Mouse (Mus musculus): ENCODE measurements around the gene Atxn10. TPM values are rescaled to one million over a fixed set of nuclear protein-coding genes. Genes with fewer than 3 reads are reported as not detected.

The Atxn10 gene
- total RNA-seq, 2 experiments from 2014 or later, result 364 to 376 TPM

DNA sequence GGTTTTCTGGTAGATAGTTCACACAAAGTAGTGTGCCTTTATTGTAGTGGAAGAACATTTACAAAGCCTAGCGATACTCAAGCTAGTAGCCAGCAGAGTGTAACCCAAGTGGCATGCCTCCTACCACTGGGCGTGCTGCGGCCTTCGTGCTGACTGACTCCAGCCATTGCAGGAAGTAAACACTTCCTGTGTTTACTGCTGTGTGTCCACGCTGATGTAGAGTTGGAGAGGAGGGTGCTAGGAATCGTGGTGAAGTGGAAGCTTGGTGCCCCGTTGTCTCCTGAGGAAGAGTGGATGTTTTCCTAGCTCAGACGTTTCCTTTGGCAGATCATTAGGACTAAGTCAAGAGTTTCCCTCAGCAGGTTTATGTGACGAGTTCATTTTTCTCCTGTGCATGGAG lies 47.4 kb downstream of the Atxn10 start:
- intact Hi-C loops (cut with DNase I), result no loop called here
- DNase-seq (ENCODE audit: extremely low spot score in 1 of 2, low spot score in 2 of 2), result peak in 1 of 2 experiments; percentile 35

DNA sequence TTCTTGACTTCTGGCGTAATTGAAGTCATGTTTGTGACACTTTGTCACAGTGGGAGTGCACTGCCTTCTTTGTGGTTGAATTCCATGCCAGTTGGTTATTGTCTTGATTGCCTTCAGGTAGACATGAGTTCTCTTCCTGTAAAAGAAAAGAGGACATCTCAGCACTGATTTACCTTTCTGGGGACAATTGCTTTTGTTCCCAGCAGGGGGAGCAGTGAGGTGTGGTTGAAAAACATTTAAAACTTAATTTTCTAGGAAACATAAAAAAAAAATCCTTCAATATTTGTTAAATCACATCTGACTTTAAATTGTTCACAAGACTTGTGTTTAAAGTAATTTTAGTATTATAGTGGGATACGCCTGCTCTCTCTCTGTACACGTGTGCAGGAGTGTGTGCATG lies 52.7 kb downstream of the Atxn10 start:
- intact Hi-C loops (cut with DNase I), result loop anchor here (5.0 kb wide), 1 partner anchor 194 kb away; the partner anchor contains the start of gene Wnt7b
- no peak for DNase-seq (ENCODE audit: extremely low spot score in 1 of 2, low spot score in 2 of 2)

DNA sequence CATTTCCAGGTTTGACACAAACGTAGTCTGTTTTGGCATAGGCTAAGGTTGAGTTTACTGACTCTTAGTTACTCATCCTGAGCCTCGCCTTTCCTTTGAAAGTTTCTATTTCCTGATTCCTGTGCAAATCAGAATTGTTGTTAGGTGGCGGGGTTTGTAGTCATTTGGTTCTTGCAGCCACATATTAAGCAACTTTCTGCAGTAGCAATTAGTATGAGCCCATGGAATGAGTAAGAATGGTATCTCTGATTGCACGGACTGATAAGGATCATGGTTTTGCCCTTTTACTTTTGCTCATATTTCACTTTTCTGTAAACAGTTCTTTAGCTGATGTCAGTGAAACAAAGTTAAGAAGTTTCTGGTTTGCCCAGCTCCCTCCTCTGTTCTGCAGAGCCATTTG lies 53.9 kb downstream of the Atxn10 start:
- intact Hi-C loops (cut with DNase I), result loop anchor here (5.0 kb wide), 1 partner anchor 192 kb away; the partner anchor contains the start of gene Wnt7b
- no peak for DNase-seq (ENCODE audit: extremely low spot score in 1 of 2, low spot score in 2 of 2)

DNA sequence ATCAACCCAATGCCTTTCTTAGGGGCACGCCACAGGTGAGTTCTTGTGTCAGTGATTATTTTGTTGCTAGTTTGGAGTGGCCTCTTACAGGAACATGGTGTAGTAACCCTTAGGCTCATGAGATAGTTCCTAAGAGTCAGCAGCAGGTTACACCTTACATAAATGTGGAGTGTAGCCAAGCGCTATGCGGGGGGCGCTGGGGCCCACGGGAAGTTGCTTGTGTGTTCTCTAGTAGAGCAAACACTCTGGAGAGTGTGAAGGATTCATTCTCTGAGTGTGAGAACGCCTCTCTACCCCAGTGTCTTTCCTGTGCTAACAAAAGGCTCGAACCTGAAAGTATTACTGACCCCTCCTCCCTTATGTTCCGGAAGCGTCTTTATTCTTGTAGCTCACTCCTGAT lies 59.3 kb downstream of the Atxn10 start:
- DNase-seq (ENCODE audit: extremely low spot score in 1 of 2, low spot score in 2 of 2), result no peak
- intact Hi-C loops (cut with DNase I), result no loop called here

DNA sequence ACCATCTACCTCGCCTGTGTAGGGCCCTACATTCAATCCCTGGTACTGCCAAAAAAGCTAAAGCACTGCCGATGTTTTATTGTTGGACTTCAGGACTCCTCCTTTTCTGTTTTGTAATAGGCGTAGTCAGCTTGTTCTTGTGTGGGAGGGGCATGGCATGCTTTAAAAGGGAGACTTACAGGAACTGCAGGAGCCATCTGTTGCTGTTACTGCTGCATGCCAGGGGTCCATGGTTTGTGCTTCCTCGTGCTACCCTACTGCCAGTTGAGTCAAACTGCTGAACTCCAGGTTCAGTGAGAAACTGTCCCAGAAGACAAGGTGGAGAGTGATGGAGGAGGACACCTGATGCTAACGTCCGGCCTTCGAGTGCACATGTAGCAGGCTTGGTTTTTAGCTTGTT lies 65.9 kb downstream of the Atxn10 start:
- intact Hi-C loops (cut with DNase I), result no loop called here
- peak in 1 of 2 experiments; percentile 38 for DNase-seq (ENCODE audit: extremely low spot score in 1 of 2, low spot score in 2 of 2)

DNA sequence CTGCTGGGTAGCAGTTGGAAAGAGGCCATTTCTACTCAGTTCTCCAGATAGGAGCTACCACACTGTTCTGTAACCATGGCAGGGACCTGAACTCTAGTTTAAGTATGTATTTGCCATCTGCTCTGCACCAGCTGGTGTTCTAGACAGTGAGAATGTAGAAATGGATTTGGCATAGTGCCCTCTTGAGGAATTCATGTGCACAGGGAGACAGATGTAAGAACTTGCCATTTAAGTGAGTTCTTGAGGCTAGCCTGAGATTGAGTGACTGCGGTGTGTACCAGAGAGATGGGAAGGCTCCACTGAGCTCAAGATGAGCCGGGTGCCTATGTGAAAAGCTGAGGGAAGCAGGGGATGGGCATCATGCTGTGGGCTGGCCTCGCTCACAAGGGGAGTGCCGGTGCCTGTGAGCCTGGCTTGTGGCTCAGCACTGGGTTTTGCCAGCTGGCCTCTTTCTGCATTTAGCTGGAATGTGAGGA lies 67.2 kb downstream of the Atxn10 start:
- intact Hi-C loops (cut with DNase I), result no loop called here

DNA sequence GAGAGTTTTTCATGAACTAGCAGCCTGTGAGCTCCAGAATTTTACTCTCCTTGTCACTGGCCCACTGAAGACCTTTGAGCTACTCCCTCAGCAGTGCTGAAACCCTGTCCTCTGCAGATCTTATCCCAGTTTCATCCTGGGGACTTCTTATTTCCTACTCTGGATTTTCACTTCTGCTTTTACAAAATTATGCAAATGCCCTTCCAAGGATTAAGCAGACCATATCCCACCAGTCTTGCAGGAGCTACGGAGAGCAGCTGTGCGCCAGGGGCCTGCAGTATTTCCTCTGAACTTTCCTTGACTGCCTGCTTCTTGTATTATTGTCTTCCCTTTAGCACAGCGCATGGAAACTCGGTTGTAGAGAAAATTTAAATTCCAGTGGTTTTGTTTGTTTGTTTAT lies 68.7 kb downstream of the Atxn10 start:
- intact Hi-C loops (cut with DNase I), result loop anchor here (5.0 kb wide), 1 partner anchor 53 kb away; no protein-coding TSS in a partner anchor
- no peak for DNase-seq (ENCODE audit: extremely low spot score in 1 of 2, low spot score in 2 of 2)

More for the DNA sequence above, 67.2 kb downstream of the Atxn10 start:
- DNase-seq (ENCODE audit: extremely low spot score in 1 of 2, low spot score in 2 of 2), result peak; percentile 62 to 92

DNA sequence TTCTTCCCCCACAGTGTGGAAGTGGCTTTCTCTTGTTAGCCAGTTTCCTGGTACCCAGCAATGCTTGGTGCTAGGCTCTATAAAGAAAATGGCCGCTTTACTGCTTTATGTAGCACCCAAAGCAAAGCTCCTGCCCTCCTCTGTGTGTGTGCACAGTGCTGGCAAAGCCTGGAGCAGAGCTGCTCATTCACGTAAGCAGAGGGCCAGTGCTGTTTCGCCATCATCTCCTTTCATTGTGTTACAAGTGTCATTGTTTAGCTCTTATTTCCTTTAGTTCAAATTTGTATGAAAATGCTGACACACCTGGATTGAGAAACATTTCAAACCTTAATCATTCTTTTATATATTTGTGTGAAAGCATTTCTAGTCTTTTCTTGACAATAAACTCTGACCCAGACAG lies 69.5 kb downstream of the Atxn10 start:
- no peak for DNase-seq (ENCODE audit: extremely low spot score in 1 of 2, low spot score in 2 of 2)
- intact Hi-C loops (cut with DNase I), result loop anchor here (5.0 kb wide), 1 partner anchor 52 kb away; no protein-coding TSS in a partner anchor

DNA sequence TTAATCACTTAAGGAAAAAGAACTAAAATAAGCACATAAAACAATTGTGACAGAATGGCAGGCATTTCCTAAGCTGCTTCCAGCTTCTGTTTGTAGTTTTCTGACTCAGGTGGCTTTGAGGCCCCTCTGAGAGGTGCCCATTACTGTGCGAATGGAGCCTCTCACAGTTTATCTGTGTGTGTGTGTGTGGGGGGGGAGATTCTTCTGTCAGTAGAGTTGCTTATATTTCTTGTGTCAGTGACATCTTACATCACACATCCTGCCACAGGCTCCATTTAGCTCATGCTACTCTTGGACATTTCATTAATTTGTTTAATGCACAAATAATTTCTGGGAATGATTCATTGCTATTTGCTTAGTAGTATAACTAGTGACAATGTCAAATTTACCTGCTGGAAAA lies 70.8 kb downstream of the Atxn10 start:
- DNase-seq (ENCODE audit: extremely low spot score in 1 of 2, low spot score in 2 of 2), result no peak
- intact Hi-C loops (cut with DNase I), result loop anchor here (5.0 kb wide), 1 partner anchor 50 kb away; no protein-coding TSS in a partner anchor

DNA sequence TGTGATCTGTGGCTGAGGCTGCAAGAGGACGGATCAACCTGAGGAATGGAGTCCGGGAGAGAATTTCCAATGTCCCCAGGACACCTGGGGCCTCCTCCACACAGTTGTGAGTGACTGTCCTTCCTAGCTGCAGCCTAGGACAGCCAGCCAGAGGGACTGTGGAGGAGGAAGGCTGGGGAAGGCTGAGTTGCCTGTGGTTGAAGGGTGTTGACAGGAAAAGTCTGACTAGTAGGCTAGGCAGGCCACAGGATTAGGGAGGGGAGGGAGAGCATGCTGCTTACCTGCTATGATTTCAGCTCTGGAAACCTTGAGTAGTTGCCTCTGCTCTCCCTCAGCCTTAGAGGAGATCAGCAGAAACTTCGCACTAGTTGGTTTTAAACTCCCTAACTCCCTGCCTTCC lies 71.3 kb downstream of the Atxn10 start:
- no peak for DNase-seq (ENCODE audit: extremely low spot score in 1 of 2, low spot score in 2 of 2)
- intact Hi-C loops (cut with DNase I), result loop anchor here (5.0 kb wide), 1 partner anchor 50 kb away; no protein-coding TSS in a partner anchor

DNA sequence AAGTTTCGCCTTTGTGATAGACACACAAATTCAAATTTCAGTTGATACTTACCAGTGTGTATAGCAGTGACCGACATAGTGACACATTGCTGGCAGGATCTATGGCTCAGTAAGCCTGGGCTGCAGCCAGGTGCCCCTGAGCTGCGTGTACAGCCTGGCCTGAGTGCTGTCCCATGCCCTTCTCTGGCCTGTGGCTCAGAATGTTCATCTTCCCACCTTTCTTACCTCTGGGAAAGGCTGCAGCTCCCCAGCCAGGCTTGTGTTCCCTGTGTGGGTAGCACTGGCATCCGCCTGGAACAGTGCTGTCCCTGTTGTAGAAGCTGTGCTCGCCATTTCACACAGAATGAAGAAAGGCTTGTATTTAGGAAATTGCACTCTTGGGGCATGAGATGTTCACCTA lies 72.7 kb downstream of the Atxn10 start:
- intact Hi-C loops (cut with DNase I), result loop anchor here (5.0 kb wide), 1 partner anchor 49 kb away; no protein-coding TSS in a partner anchor
- DNase-seq (ENCODE audit: extremely low spot score in 1 of 2, low spot score in 2 of 2), result no peak

DNA sequence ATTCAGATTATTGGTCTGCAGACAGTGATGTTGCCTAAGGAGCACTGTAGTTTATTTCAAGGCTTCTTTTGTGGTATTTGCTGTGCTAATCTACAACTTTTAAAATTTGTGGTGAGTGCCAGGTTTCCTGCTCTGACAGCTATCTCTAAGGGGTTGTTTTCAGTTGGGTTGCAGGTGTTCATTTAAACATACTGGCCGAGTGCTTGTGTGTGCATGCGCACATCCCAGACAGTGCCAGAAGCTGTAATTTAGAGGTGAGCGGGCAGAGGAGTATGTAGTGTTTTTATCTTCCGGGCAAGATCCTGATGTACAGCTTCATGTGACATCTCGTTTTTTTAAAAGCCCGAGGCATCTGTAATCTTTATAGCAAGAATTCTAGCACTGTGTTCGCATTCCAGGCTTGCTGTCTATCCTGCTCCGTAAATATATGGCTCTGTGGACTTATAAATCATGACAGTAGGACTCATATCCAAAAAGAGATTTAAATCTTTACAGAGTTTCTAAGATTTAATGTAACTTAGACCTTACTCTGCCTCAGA lies 73.3 kb downstream of the Atxn10 start:
- no peak for DNase-seq (ENCODE audit: extremely low spot score in 1 of 2, low spot score in 2 of 2)
- intact Hi-C loops (cut with DNase I), result loop anchor here (5.0 kb wide), 1 partner anchor 48 kb away; no protein-coding TSS in a partner anchor

DNA sequence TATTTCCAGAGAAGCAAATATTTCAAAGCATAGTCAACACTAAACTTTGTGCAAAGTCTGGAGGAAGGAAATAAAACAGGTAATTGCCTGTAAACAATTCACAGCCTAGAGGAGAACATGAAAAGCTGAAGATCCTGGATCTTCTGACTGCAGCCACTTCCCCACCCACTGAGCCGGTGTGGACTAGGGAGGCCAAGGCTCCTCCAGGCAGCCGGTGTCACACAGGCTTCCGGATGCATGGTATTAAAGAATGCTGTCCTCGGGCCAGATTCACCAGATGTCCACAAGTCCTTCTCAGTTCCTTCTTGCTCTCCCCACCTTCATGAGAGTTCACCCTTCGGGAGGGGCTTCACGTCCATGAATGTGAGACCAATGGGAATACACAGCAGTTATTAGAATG lies 73.8 kb downstream of the Atxn10 start:
- intact Hi-C loops (cut with DNase I), result loop anchor here (5.0 kb wide), 1 partner anchor 47 kb away; no protein-coding TSS in a partner anchor
- peak in 1 of 2 experiments; percentile 69 for DNase-seq (ENCODE audit: extremely low spot score in 1 of 2, low spot score in 2 of 2)

DNA sequence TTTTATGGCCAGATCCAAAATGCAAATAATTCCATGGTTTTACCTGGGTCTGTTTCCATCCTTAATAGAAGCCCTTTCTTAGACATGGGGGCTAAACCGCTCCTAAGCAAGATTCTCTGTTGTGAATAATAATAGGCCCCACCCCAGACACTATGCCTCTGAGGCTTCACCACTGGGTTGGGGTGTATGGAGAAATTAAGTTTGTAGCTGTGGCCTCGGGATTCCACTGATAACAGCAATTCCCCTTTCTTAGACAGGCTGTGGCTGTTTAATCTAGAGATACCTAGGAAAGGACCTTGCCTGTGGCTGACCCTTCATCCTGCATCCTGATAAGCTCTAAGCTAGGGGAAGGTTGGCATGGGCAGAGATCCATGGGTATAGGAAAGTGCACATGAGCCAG lies 78.6 kb downstream of the Atxn10 start:
- intact Hi-C loops (cut with DNase I), result no loop called here
- DNase-seq (ENCODE audit: extremely low spot score in 1 of 2, low spot score in 2 of 2), result no peak

DNA sequence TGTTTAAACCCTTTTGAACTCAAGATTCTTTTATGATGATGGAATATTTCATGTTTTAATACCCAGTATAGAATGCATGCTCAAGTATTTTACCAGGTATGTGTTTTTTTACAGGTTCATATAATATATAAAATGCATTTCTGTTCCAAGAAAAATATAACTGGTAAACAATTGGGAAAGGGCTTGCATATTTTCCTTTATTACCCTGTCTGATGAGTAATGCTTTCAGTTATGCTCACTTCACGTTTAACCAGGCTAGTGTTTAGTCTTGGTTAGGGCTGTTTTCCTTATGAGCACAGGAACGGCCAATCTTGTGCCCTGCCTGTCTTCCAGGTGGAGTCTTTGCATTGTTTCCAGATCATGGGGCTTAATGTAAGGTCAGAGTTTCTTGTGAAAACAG lies 84.6 kb downstream of the Atxn10 start:
- no peak for DNase-seq (ENCODE audit: extremely low spot score in 1 of 2, low spot score in 2 of 2)
- intact Hi-C loops (cut with DNase I), result no loop called here

DNA sequence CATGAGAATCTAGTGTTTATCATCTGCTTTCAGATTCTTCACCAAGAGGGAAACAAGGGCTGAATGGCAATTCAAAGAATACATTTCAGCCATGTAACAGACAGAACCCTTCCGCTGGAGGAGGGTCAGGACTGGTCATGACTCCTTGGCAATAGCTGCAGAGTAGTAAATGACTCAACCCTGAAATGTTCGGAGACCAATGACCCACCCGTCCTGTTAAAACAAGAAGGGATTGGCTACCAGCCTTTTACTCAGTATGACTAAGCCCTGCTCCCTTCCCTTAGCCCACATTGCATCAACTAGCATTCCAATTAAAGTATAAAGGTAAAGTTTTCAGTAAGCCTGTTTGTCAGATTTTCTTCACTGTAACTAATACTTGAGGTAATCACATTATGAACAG lies 88.2 kb downstream of the Atxn10 start:
- intact Hi-C loops (cut with DNase I), result no loop called here
- no peak for DNase-seq (ENCODE audit: extremely low spot score in 1 of 2, low spot score in 2 of 2)

DNA sequence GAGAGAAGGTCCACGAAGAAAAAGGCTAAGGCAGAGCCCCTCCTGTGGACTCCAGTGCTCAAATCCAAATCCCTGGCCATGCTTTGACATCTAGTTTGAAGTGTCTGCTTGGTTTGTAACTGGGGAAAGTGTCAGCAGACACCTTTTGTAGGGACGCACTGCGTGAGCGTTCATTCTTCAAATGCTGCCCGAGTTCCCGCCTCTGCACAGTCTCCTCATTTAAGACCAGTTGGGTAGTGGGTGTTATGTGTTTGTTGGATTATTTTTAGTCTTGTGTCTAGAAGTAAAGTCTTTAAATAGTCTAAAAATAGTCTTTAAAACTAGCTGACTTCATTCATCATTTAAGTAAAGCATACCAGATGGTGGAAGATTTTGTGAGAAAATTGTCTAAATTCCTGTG lies 92.1 kb downstream of the Atxn10 start:
- intact Hi-C loops (cut with DNase I), result no loop called here
- DNase-seq (ENCODE audit: extremely low spot score in 1 of 2, low spot score in 2 of 2), result peak in 1 of 2 experiments; percentile 37

DNA sequence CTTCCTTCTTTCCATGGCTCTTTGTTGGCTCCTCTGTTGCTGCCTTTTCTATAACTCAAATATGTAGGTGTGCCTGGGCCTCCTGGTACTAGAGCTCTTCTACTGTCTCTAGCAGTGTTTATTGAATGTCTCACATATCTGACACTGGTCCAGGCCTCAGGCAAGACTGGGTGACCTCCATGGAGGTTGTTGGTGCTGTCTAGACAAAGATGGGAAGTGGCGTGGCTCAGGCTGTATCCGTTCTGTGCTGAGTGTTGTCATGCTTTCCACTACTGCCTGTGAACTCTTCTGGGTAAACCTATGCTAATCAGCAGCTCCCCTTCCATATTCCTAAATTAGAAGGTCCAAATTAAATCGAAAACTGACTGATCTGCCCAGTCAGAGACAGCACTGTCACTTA lies 106.5 kb downstream of the Atxn10 start:
- DNase-seq (ENCODE audit: extremely low spot score in 1 of 2, low spot score in 2 of 2), result no peak
- intact Hi-C loops (cut with DNase I), result no loop called here

DNA sequence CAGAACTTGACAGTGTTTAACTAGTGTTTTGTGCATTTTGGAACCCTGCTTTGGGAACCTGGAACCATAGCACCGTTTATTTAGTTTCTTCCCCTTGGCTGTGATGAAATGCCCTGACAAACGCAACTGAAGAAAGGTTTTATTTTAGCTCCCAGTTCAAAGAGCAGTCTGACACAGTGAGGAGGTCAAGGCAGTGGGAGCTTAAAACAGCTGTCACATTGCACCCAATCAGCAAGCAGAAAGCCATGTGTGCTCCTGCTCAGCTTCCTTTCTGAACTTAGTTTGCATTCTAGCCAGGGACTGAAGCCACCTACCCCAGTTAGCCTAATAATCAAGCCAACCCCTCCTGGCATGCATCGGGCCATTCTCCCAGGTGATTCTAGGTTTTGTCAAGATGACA lies 110.6 kb downstream of the Atxn10 start:
- intact Hi-C loops (cut with DNase I), result no loop called here
- DNase-seq (ENCODE audit: extremely low spot score in 1 of 2, low spot score in 2 of 2), result no peak

DNA sequence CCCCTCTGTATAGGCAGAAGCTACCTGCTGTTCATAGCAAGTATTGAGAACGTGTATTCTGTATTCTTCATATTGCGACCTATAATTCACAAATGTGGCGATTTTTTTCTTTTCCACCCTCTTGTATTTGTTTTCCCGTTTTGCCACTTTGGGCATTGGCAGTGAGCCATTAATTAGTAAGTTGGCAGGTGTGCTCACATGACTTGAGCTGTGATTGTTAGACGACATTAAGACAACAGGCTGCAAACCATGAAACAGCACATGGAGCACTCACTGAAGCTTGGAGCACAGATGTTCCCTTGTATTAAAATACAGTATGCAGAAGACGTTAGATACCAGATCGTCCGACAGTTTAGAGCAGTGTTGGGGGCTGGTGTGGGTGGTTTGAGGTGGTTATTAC lies 120.8 kb downstream of the Atxn10 start:
- intact Hi-C loops (cut with DNase I), result loop anchor here (5.0 kb wide), 1 partner anchor 50 kb away; no protein-coding TSS in a partner anchor
- no peak for DNase-seq (ENCODE audit: extremely low spot score in 1 of 2, low spot score in 2 of 2)

DNA sequence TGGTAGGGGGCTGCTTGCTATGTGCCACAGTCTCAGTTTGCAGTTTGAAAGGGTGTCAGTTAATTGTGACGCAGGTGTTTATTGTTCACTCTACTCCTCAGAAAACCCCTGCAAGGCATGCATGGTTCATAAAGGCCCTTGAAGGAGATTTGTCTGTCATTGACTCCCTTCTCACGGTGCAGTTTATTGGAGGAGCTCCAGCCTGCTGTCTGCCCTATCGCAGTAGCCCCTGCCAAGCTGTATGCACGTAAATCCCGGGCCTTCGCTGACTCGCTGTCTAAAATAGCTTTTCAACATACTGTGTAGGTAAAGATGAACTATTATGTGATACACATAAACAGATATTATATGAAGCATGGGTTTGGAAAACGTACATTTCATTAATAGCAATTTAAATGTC lies 121.8 kb downstream of the Atxn10 start:
- intact Hi-C loops (cut with DNase I), result loop anchor here (5.0 kb wide), 1 partner anchor 51 kb away; no protein-coding TSS in a partner anchor

More for the DNA sequence above, 121.8 kb downstream of the Atxn10 start:
- no peak for DNase-seq (ENCODE audit: extremely low spot score in 1 of 2, low spot score in 2 of 2)

Measured in left cerebral cortex, postnatal 10 days (tissue).